Mouse (Mus musculus) midbrain, embryonic 14.5 days (tissue): Measurements from ENCODE around the gene Chrne. TPM values are rescaled to one million over a fixed set of nuclear protein-coding genes. Genes with fewer than 3 reads are reported as not detected.
"Not testable (repeated sequence)": the region's sequence is repeated elsewhere in the genome, so short reads cannot be mapped to it uniquely, and the experiment has no call there.

ENCODE experiments used
- ATAC-seq: fragments of 200-750 bp; cut with Nextera tagmentation; 2 replicates; pipeline ENCODE4 v1.8.0; 2017; ENCODE audit warnings: moderate number of reproducible peaks, moderate library complexity; ENCODE audit not compliant: low FRiP score, low TSS enrichment
- DNase-seq: peaks from one replicate; pipeline ENCODE4 v3.0.0-alpha.2; 2015
- H3K27ac ChIP-seq: fragments of 300-500 bp; sonication (generic); replicated peaks from 2 replicates; pipeline ENCODE4 v1.5.1; 2014; ENCODE audit warnings: mild to moderate bottlenecking, low read depth, low read length, moderate library complexity
- H3K27me3 ChIP-seq: fragments of 300-500 bp; sonication (generic); 2 replicates; pipeline ENCODE4 v1.6.1; 2014; ENCODE audit warnings: low read length, control low read depth, mixed read lengths; ENCODE audit not compliant: control insufficient read depth, insufficient read depth
- H3K36me3 ChIP-seq: fragments of 300-500 bp; sonication (generic); 2 replicates; pipeline ENCODE4 v1.6.1; 2014; ENCODE audit warnings: low read length, control low read depth; ENCODE audit not compliant: control insufficient read depth, insufficient read depth
- H3K4me1 ChIP-seq: fragments of 300-500 bp; sonication (generic); 2 replicates; pipeline ENCODE4 v1.6.1; 2014; ENCODE audit warnings: mild to moderate bottlenecking, antibody characterized with exemption, low read length, control low read depth; ENCODE audit not compliant: control insufficient read depth, insufficient read depth
- H3K4me2 ChIP-seq: fragments of 300-500 bp; sonication (generic); 2 replicates; pipeline ENCODE4 v1.6.1; 2014; ENCODE audit warnings: mild to moderate bottlenecking, low read length, moderate library complexity
- H3K4me3 ChIP-seq: fragments of 300-500 bp; sonication (generic); replicated peaks from 2 replicates; pipeline ENCODE4 v1.5.1; 2014; ENCODE audit warnings: low read depth, low read length
- H3K9ac ChIP-seq: fragments of 300-500 bp; sonication (generic); replicated peaks from 2 replicates; pipeline ENCODE4 v1.6.1; 2014; ENCODE audit warnings: mild to moderate bottlenecking, low read length, moderate library complexity
- H3K9me3 ChIP-seq: fragments of 300-500 bp; sonication (generic); 2 replicates; pipeline ENCODE4 v1.6.1; 2016; ENCODE audit warnings: low read length, control low read depth, mixed read lengths; ENCODE audit not compliant: control insufficient read depth
- whole genome bisulfite sequencing: fragments of 180-500 bp; shearing (Covaris S2); extraction: QIAGEN DNeasy Blood & Tissue Kit; methylation state at CpG from one replicate; pipeline ENCODE4 v1.1.7; 2014; 5-methylcytosine and 5-hydroxymethylcytosine counted together
- polyA plus RNA-seq: library from polyadenylated mRNA; unstranded; fragments of >200 nt; fragmentation: Nextera tagmentation; extraction: Ambion mirVana; gene quantifications from 2 replicates; pipeline ENCODE4 v1.2.1, GENCODE M21; 2014

The Chrne gene
- polyA plus RNA-seq, 1 experiment from 2014 or later, result not detected

DNA sequence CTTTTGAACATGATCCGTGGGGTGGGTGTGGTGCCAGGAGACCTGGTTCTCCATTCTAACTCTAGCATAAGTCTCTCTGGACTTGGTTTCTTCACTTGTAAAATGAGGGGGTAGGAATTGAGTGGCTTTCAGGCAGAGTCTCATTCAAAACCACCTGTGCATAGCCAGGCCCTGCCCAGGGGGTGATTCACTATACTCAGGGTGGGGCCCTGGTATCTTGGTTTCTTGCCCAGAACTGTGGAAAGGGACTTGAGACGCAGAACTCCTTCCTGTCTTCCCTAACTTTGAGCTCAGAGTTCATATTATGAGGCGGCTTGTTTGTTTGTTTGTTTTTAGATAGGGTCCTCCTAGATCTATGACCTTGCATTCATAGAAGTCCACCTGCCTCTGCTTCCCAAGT, 41.8 kb downstream of the Chrne start:
- WGBS, result 88% methylated on average over 3 of the region's 3 CpGs
- H3K27ac ChIP-seq, result no peak overlapping the region
- DNase-seq, result no peak

DNA sequence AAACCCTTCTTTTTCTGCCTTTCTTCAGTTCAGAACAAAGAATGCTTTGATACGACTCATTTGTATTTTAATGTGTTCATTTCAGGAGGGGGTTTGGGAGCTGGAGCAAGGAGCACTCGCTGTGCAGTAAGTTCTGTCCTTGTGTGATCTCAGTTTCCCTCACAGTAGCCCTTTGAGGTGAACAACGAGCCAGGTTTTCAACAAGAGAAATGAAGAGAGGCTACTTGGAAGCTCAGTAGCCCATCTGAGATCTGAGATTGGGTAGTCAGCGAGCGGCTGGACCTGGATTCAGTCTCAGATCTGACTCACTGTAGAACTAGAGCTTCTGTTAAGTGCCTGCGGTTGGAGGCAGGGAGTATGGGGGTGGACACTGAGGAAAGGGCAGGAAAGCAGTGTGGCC, 45.1 kb downstream of the Chrne start:
- no peaks in the 10 kb centered on the region for H3K36me3 ChIP-seq
- ATAC-seq, result no peak
- no peaks in the 10 kb centered on the region for H3K4me1 ChIP-seq
- DNase-seq, result no peak
- no peak overlapping the region for H3K27ac ChIP-seq
- 64% methylated on average over 6 of the region's 6 CpGs for WGBS
- no peaks in the 10 kb centered on the region for H3K9me3 ChIP-seq
- no peaks in the 10 kb centered on the region for H3K27me3 ChIP-seq
- H3K4me3 ChIP-seq, result no peak overlapping the region
- no peak overlapping the region for H3K9ac ChIP-seq
- no peak overlapping the region for H3K4me2 ChIP-seq

More for the DNA sequence above, 41.8 kb downstream of the Chrne start:
- ATAC-seq, result no peak
- H3K9me3 ChIP-seq, result no peaks in the 10 kb centered on the region
- no peaks in the 10 kb centered on the region for H3K27me3 ChIP-seq
- H3K4me1 ChIP-seq, result no peaks in the 10 kb centered on the region
- no peak overlapping the region for H3K4me2 ChIP-seq
- H3K9ac ChIP-seq, result no peak overlapping the region
- H3K36me3 ChIP-seq, result no peaks in the 10 kb centered on the region
- no peak overlapping the region for H3K4me3 ChIP-seq

DNA sequence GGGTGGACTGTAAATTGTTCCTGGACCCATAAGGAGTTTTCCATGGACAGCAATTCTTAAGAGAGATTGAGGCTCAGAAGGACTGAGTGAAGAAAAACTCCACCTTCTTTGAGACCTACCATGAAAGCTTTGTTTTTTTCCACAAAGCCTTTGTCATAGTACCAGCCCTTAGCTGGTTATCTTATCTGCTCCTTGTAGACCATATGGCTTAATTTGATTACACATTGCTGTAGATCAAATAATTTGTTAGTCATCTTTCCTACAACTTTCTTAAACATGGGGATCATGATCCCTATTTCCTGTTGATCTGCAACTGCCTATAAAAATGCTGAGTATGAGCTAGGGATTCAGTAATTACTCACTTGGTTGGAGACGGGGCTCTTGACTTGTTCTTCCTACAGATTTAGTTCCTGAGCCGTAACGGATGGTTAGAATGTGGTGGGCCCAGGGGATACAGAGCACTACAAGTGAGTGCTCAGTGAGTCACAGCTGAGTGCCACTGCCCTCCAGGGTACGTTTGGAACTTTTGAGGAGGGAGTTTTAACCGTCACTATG, 46.6 kb downstream of the Chrne start:
- H3K36me3 ChIP-seq, result no peaks in the 10 kb centered on the region
- H3K4me1 ChIP-seq, result no peaks in the 10 kb centered on the region
- no peak overlapping the region for H3K9ac ChIP-seq
- ATAC-seq (no peak), DNase-seq (no peak)
- H3K27ac ChIP-seq, result no peak overlapping the region
- H3K4me2 ChIP-seq, result no peak overlapping the region
- no peaks in the 10 kb centered on the region for H3K27me3 ChIP-seq
- H3K4me3 ChIP-seq, result no peak overlapping the region
- 49% methylated on average over 5 of the region's 5 CpGs for WGBS
- no peaks in the 10 kb centered on the region for H3K9me3 ChIP-seq

DNA sequence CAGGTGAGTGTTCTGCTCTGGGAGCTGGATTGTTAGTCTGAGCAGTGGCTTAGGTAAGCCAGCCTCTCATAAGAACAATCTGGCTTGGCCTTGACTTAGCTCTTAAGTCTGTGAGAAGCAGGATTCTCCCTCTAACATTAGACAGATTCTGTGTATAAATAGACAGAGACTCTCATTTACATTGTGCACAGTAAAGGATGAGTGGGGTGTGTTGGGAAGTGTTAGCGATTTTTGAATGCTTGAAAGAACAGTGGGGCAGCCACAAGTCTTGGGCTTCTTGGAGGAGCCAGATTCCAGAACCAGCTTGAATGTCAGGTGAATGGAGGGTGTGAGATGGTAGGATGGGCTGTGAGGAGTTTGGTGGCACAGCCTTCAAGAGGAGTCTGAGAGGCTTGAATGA, 47.4 kb downstream of the Chrne start:
- H3K27ac ChIP-seq, result no peak overlapping the region
- no peak overlapping the region for H3K9ac ChIP-seq
- no peaks in the 10 kb centered on the region for H3K36me3 ChIP-seq
- DNase-seq (no peak), ATAC-seq (no peak)
- 93% methylated on average over 1 of the region's 1 CpGs for WGBS
- H3K4me2 ChIP-seq, result no peak overlapping the region
- no peaks in the 10 kb centered on the region for H3K9me3 ChIP-seq
- H3K4me1 ChIP-seq, result no peaks in the 10 kb centered on the region
- no peak overlapping the region for H3K4me3 ChIP-seq
- H3K27me3 ChIP-seq, result no peaks in the 10 kb centered on the region

DNA sequence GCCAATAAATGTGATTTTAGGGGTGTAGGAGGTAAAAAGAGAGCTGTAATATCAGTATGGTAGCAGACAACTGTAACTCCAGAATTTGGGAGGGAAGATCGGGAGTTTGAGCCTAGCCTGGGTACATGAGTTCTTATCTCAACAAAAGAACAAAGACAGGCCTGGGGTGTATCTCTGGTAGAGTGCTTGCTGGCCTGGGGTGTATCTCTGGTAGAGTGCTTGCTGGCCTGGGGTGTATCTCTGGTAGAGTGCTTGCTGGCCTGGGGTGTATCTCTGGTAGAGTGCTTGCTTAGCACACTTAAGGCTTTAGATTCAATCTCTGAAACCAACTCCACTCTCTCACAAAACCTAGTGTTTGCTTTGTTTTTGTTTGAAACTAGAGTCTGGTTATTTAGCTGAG, 48.4 kb downstream of the Chrne start:
- not testable (repeated sequence) for H3K27me3 ChIP-seq, H3K27ac ChIP-seq, ATAC-seq, H3K9ac ChIP-seq, DNase-seq, H3K4me2 ChIP-seq, H3K9me3 ChIP-seq, H3K4me1 ChIP-seq, H3K4me3 ChIP-seq, H3K36me3 ChIP-seq
- 91% methylated on average over 1 of the region's 1 CpGs for WGBS

DNA sequence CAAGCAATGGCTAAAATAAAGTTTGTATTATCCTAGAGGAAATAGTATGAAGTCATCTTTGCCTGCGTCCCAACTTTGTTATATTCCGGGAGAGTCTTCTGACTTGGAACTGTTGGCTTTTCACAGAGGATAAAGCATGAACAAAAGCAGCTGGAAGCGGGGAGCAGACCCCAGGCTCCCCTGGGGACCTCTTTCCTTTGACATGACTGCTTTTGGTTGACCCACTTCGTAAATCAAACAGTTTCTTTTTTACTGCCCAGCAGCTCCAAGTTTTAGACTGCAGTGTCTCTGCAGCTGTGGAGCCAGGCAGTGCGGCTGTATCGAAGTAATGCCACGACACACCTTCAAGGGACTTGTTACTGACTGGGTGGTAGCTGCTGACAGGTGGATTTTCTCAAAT, 52.4 kb downstream of the Chrne start:
- no peaks in the 10 kb centered on the region for H3K36me3 ChIP-seq
- no peaks in the 10 kb centered on the region for H3K9me3 ChIP-seq
- H3K4me2 ChIP-seq, result no peak overlapping the region
- no peak overlapping the region for H3K27ac ChIP-seq
- H3K4me3 ChIP-seq, result no peak overlapping the region
- ATAC-seq, result no peak
- no peak overlapping the region for H3K9ac ChIP-seq
- DNase-seq, result no peak
- H3K4me1 ChIP-seq, result peaks cover 26% of the 10 kb centered on the region
- no peaks in the 10 kb centered on the region for H3K27me3 ChIP-seq
- 66% methylated on average over 7 of the region's 7 CpGs for WGBS

Other genes starting within 250 kb of the Chrne start
- 28.2 and 34.0 TPM in 2 replicates for gene Pelp1, start 209.2 kb downstream of the Chrne start, polyA plus RNA-seq
- gene Arrb2, start 186.6 kb downstream of the Chrne start, polyA plus RNA-seq, result 56.5 and 93.0 TPM in 2 replicates
- gene Med11, start 167.3 kb downstream of the Chrne start, polyA plus RNA-seq, result 42.9 and 51.5 TPM in 2 replicates
- 0.24 and 0.61 TPM in 2 replicates for gene Zmynd15, start 159.8 kb downstream of the Chrne start, polyA plus RNA-seq
- gene Cxcl16, start 159.2 kb downstream of the Chrne start, polyA plus RNA-seq, result 0.50 and 2.1 TPM in 2 replicates
- 4.7 and 5.3 TPM in 2 replicates for gene Tm4sf5, start 114.0 kb downstream of the Chrne start, polyA plus RNA-seq
- gene Vmo1, start 104.6 kb downstream of the Chrne start, polyA plus RNA-seq, result not detected in 2 replicates
- 0.42 and 0.64 TPM in 2 replicates for gene Gltpd2, start 100.0 kb downstream of the Chrne start, polyA plus RNA-seq
- gene Psmb6, start 93.8 kb downstream of the Chrne start, polyA plus RNA-seq, result 744 and 849 TPM in 2 replicates
- gene Gm40193, start 86.3 kb downstream of the Chrne start, polyA plus RNA-seq, result not detected in 2 replicates
- gene Pld2, start 79.2 kb downstream of the Chrne start, polyA plus RNA-seq, result 8.5 and 9.2 TPM in 2 replicates
- 18.5 and 20.4 TPM in 2 replicates for gene Mink1, start 56.3 kb downstream of the Chrne start, polyA plus RNA-seq
- not detected in 2 replicates for gene 4930544D05Rik, start 3.4 kb downstream of the Chrne start, polyA plus RNA-seq
- 0.37 and 0.38 TPM in 2 replicates for gene Gp1ba, start 19.9 kb upstream of the Chrne start, polyA plus RNA-seq
- 95.9 and 104 TPM in 2 replicates for gene Rnf167, start 28.0 kb upstream of the Chrne start, polyA plus RNA-seq
- gene Slc25a11, start 28.3 kb upstream of the Chrne start, polyA plus RNA-seq, result 158 and 171 TPM in 2 replicates
- 661 and 672 TPM in 2 replicates for gene Pfn1, start 35.4 kb upstream of the Chrne start, polyA plus RNA-seq
- gene Eno3, start 38.0 kb upstream of the Chrne start, polyA plus RNA-seq, result 8.5 and 8.7 TPM in 2 replicates
- gene Spag7, start 50.2 kb upstream of the Chrne start, polyA plus RNA-seq, result 101 and 132 TPM in 2 replicates
- gene Camta2, start 68.9 kb upstream of the Chrne start, polyA plus RNA-seq, result 19.4 and 21.0 TPM in 2 replicates
- 0.95 and 1.6 TPM in 2 replicates for gene Inca1, start 80.9 kb upstream of the Chrne start, polyA plus RNA-seq
- gene Kif1c, start 81.3 kb upstream of the Chrne start, polyA plus RNA-seq, result 4.0 and 6.6 TPM in 2 replicates
- 14.8 and 16.8 TPM in 2 replicates for gene Zfp3, start 145.0 kb upstream of the Chrne start, polyA plus RNA-seq
- gene Scimp, start 193.4 kb upstream of the Chrne start, polyA plus RNA-seq, result 0.39 TPM in 1 of 2 replicates, not detected in the other
- gene Rabep1, start 225.6 kb upstream of the Chrne start, polyA plus RNA-seq, result 69.9 and 77.0 TPM in 2 replicates